Mouse (Mus musculus) liver, embryonic 11.5 days (tissue): ENCODE data around the gene Vrk1. TPM values are rescaled to one million over a fixed set of nuclear protein-coding genes. Genes with fewer than 3 reads are reported as not detected.

ENCODE experiments used
- ATAC-seq: fragments of 200-750 bp; cut with Nextera tagmentation; replicated peaks from 2 replicates; pipeline ENCODE4 v1.8.0; 2017; ENCODE audit warnings: moderate number of reproducible peaks, mild to moderate bottlenecking, moderate TSS enrichment, moderate library complexity; ENCODE audit not compliant: low FRiP score
- DNase-seq: peaks from one replicate; pipeline ENCODE4 v3.0.0-alpha.2; 2017; ENCODE audit warnings: low spot score
- H3K27ac ChIP-seq: fragments of 300-500 bp; sonication (generic); 2 replicates; pipeline ENCODE4 v1.5.1; 2014; ENCODE audit warnings: mild to moderate bottlenecking, low read depth, low read length, control low read depth
- H3K27me3 ChIP-seq: fragments of 300-500 bp; sonication (generic); replicated peaks from 2 replicates; pipeline ENCODE4 v1.6.1; 2014; ENCODE audit warnings: low read length, mixed read lengths; ENCODE audit not compliant: control insufficient read depth, insufficient read depth
- H3K36me3 ChIP-seq: fragments of 300-500 bp; sonication (generic); 2 replicates; pipeline ENCODE4 v1.6.1; 2014; ENCODE audit warnings: mild to moderate bottlenecking, low read length, moderate library complexity, mixed read lengths; ENCODE audit not compliant: control insufficient read depth, insufficient read depth
- H3K4me1 ChIP-seq: fragments of 300-500 bp; sonication (generic); replicated peaks from 2 replicates; pipeline ENCODE4 v1.6.1; 2014; ENCODE audit warnings: low read length, mixed read lengths; ENCODE audit not compliant: control insufficient read depth, insufficient read depth
- H3K4me2 ChIP-seq: fragments of 300-500 bp; sonication (generic); 2 replicates; pipeline ENCODE4 v1.6.1; 2014; ENCODE audit warnings: mild to moderate bottlenecking, control low read depth, moderate library complexity
- H3K4me3 ChIP-seq: fragments of 300-500 bp; sonication (generic); 2 replicates; pipeline ENCODE4 v1.5.1; 2014; ENCODE audit warnings: low read depth, low read length, control low read depth
- H3K9ac ChIP-seq: fragments of 300-500 bp; sonication (generic); 2 replicates; pipeline ENCODE4 v1.6.1; 2014; ENCODE audit warnings: low read depth, low read length, control low read depth
- H3K9me3 ChIP-seq: fragments of 300-500 bp; sonication (generic); 2 replicates; pipeline ENCODE4 v1.6.1; 2016; ENCODE audit warnings: low read length, inconsistent platforms, mixed read lengths; ENCODE audit not compliant: control insufficient read depth
- WGBS: fragments of 180-500 bp; shearing (Covaris S2); extraction: QIAGEN DNeasy Blood & Tissue Kit; methylation state at CpG from one replicate; pipeline ENCODE4 v1.1.7; 2014; 5-methylcytosine and 5-hydroxymethylcytosine counted together
- polyA plus RNA-seq: library from polyadenylated mRNA; unstranded; fragments of >200 nt; fragmentation: Nextera tagmentation; extraction: Ambion mirVana; gene quantifications from 2 replicates; pipeline ENCODE4 v1.2.1, GENCODE M21; 2014

The Vrk1 gene
- polyA plus RNA-seq, 1 experiment from 2014 or later: 161 TPM

DNA sequence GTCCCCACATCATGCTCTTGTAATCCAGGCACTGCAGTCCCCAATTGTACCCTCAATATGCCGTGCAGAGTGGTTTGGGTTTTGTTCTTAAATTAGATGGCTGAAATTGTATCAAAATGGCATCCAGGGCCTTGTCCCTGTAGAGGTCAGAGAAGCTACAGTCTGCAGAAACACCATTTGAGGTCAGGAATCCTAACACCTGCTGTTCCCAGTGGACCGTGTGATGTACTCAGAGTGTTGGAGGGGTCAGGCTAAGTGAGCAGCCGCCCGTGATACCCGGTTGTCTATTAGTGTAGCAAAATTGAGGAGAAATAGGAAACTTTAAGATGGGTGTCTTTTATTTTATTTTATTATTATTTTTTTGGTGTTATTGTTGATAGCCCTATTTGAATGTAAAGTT is 70.5 kb downstream of the Vrk1 start:
- H3K27me3 ChIP-seq: no peaks in the 10 kb centered on the region
- no peak overlapping the region for H3K27ac ChIP-seq
- H3K36me3 ChIP-seq: 0 out of 2 replicates have a peak, but pooled peaks cover 2% of the 10 kb centered on the region
- H3K4me2 ChIP-seq: no peak overlapping the region
- H3K9ac ChIP-seq: no peak overlapping the region
- DNase-seq (no peak), ATAC-seq (no peak)
- no peak overlapping the region for H3K4me3 ChIP-seq
- no peaks in the 10 kb centered on the region for H3K9me3 ChIP-seq
- 0 out of 2 replicates have a peak, but pooled peaks cover 4% of the 10 kb centered on the region for H3K4me1 ChIP-seq
- WGBS: 89% methylated on average over 5 of the region's 5 CpGs

DNA sequence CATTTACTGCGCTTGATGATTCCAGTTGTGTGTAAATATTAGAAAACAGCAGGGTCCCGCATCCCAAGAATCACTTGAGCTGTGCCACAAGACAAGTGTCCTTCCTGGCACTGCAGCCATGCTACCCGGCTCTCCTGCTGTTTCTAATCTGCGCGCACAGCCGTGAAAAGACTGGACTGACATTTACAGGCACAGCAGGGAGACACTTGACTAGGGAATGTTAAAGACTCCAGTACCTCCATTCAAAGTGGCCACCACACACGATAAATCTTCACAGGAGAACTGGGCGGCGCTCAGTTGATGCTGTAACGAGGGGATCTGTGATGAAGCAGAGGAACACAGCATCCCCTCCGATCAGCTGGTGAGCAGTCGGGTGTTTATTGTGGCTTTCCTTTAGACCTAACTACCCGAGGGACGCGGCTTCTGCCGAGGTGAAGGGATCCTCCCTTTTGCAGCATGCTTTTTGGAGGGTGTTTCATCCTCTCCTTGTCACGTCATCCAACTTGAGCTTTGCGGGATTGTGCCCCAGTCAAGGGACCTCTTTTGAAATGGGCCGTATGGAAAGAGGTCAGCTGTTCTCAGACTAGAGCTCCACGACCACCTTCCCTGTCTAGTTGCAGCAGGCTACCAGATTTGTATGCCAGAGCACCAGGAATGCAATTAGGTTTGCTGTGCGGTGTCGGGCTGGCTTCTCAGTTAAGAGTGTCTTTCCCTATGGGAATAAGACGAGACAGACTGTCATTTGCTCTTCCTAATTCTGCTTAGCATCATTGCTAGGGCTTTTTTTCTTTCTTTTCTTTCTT is 71.1 kb downstream of the Vrk1 start:
- H3K9ac ChIP-seq: no peak overlapping the region
- H3K4me2 ChIP-seq: no peak overlapping the region
- no peak for ATAC-seq
- 77% methylated on average over 23 of the region's 23 CpGs for WGBS
- H3K9me3 ChIP-seq: no peaks in the 10 kb centered on the region
- H3K4me3 ChIP-seq: no peak overlapping the region
- no peak overlapping the region for H3K27ac ChIP-seq
- no peaks in the 10 kb centered on the region for H3K36me3 ChIP-seq
- 0 out of 2 replicates have a peak, but pooled peaks cover 4% of the 10 kb centered on the region for H3K4me1 ChIP-seq
- no peaks in the 10 kb centered on the region for H3K27me3 ChIP-seq
- DNase-seq: no peak

GRCm38 (mm10) chr12:106081748-106082140 is 71.7 kb downstream of the Vrk1 start:
- no peak overlapping the region for H3K4me2 ChIP-seq
- ATAC-seq (no peak), DNase-seq (no peak)
- no peaks in the 10 kb centered on the region for H3K27me3 ChIP-seq
- no peak overlapping the region for H3K9ac ChIP-seq
- 0 out of 2 replicates have a peak, but pooled peaks cover 4% of the 10 kb centered on the region for H3K4me1 ChIP-seq
- H3K27ac ChIP-seq: no peak overlapping the region
- no peaks in the 10 kb centered on the region for H3K36me3 ChIP-seq
- no peaks in the 10 kb centered on the region for H3K9me3 ChIP-seq
- no peak overlapping the region for H3K4me3 ChIP-seq
- 86% methylated on average over 7 of the region's 7 CpGs for WGBS

- 69% methylated on average over 16 of the region's 16 CpGs for WGBS
- DNase-seq (no peak), ATAC-seq (no peak)
- Histone ChIP-seq H3K4me1 (0 out of 2 replicates have a peak, but pooled peaks cover 4% of the 10 kb centered on the region), H3K9me3 (no peaks in the 10 kb centered on the region), H3K4me2 (no peak overlapping the region), H3K27ac (no peak overlapping the region), H3K27me3 (no peaks in the 10 kb centered on the region), H3K36me3 (no peaks in the 10 kb centered on the region), H3K4me3 (no peak overlapping the region), H3K9ac (no peak overlapping the region)
Measured at GRCm38 (mm10) chr12:106082191-106082957, 72.3 kb downstream of the Vrk1 start.

DNA sequence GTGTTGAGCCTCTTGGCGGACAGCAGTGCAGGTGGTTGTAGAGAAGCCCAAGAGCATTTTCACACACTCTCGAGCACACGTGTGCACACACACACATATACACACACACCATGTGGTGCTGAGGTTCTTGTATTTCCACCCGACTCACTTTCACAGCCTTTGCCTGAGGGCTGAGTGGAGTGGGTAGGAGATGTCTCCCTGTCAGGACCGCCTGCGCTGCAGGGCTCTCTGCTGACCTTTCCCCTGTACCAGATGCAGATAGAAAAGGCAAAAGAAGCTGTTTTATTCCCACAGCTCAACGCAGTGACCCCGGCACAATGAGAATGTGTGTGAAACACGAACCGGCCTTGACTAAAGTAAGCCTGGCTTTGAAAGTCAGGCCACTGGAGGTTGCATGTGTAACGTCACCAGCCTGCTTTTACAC is 72.9 kb downstream of the Vrk1 start:
- no peak overlapping the region for H3K4me3 ChIP-seq
- no peak overlapping the region for H3K27ac ChIP-seq
- DNase-seq (no peak), ATAC-seq (no peak)
- 0 out of 2 replicates have a peak, but pooled peaks cover 4% of the 10 kb centered on the region for H3K4me1 ChIP-seq
- no peak overlapping the region for H3K4me2 ChIP-seq
- 79% methylated on average over 11 of the region's 11 CpGs for WGBS
- no peaks in the 10 kb centered on the region for H3K27me3 ChIP-seq
- H3K36me3 ChIP-seq: no peaks in the 10 kb centered on the region
- H3K9me3 ChIP-seq: no peaks in the 10 kb centered on the region
- H3K9ac ChIP-seq: no peak overlapping the region

DNA sequence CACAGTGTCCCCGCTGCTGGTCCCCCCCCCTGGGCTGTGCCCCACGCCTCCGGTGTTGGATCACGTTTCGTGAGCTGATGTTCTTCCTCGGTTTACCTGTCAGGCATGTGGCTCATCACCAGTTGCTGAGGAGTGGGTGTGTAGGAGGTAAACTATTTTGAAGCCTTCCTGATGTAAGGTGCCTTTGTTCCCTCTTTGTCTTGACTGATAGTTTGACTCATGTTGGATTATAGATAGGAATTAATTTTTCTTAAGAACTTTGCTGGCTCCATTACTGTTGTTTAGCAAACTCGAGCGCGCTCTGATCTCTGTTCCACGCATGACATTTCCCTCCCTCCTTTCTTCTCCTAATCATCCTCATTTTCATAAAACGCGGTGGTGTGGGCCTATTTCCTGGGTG is 74.1 kb downstream of the Vrk1 start:
- Histone ChIP-seq H3K27ac (no peak overlapping the region), H3K27me3 (no peaks in the 10 kb centered on the region), H3K9ac (no peak overlapping the region), H3K4me2 (no peak overlapping the region), H3K9me3 (no peaks in the 10 kb centered on the region), H3K4me3 (no peak overlapping the region), H3K36me3 (no peaks in the 10 kb centered on the region), H3K4me1 (0 out of 2 replicates have a peak, but pooled peaks cover 4% of the 10 kb centered on the region)
- 91% methylated on average over 12 of the region's 12 CpGs for WGBS
- ATAC-seq: no peak
- no peak for DNase-seq

- H3K27me3 ChIP-seq: no peaks in the 10 kb centered on the region
- no peaks in the 10 kb centered on the region for H3K36me3 ChIP-seq
- H3K9ac ChIP-seq: no peak overlapping the region
- H3K4me3 ChIP-seq: no peak overlapping the region
- peaks cover 2% of the 10 kb centered on the region; the same call in 1 of the 2 replicates for H3K9me3 ChIP-seq
- no peak; the same call in 1 of the 2 replicates for ATAC-seq
- no peak overlapping the region for H3K27ac ChIP-seq
- H3K4me1 ChIP-seq: no peaks in the 10 kb centered on the region
- DNase-seq: no peak
- 89% methylated on average over 9 of the region's 9 CpGs for WGBS
- no peak overlapping the region for H3K4me2 ChIP-seq
Measured at GRCm38 (mm10) chr12:106094827-106095226, 84.8 kb downstream of the Vrk1 start.

DNA sequence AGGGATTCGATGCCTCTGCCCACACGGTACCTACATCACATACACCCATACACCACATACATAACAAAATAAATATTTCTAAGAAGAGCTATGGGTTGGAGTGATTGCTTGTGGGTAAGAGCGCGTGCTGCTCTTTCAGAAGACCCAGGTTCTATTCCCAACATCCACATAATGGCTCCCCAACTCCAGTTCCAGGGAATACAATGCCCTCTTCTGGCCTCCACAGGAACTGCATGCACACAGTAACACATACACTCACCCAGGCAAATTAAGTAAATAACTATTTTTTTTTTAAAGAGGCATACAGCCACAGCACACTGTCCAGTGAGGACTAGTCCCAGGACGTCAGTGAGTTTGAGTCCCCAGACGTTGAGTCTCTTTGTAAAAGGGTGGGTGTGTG is 92.0 kb downstream of the Vrk1 start:
- H3K27me3 ChIP-seq: no peaks in the 10 kb centered on the region
- no peaks in the 10 kb centered on the region for H3K9me3 ChIP-seq
- no peak for DNase-seq
- no peaks in the 10 kb centered on the region for H3K4me1 ChIP-seq
- WGBS: 96% methylated on average over 6 of the region's 6 CpGs
- H3K9ac ChIP-seq: no peak overlapping the region
- H3K36me3 ChIP-seq: no peaks in the 10 kb centered on the region
- ATAC-seq: no peak
- H3K4me3 ChIP-seq: no peak overlapping the region
- no peak overlapping the region for H3K4me2 ChIP-seq
- H3K27ac ChIP-seq: no peak overlapping the region
